Mouse (Mus musculus): ENCODE results near the gene Iqca. TPM values are rescaled to one million over a fixed set of nuclear protein-coding genes. Genes with fewer than 3 reads are reported as not detected.

The Iqca gene
- polyA plus RNA-seq, 1 experiment from 2014 or later: 0.22 TPM

DNA sequence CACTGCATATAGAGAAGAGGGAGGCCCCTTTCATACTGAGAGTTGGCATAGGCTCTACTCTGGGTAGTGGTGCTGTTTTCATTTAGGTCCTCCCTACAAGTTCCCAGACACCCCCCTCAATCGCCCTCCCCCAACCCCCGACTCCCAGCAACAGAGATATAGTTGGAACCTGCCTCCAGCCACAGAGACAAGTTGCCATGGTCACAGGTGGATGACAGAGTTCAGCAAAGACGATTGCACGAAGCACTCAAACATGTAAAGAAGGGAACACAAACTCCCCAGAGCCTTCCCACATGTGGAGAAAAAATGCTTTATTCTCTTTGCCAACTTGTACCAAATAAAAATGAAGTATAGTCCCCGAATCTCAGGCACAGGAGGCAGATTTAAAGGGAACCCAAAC is 29.3 kb upstream of the Iqca start:
- no peak for ATAC-seq (replicated peaks; ENCODE audit: low FRiP score, low TSS enrichment, low read depth)

DNA sequence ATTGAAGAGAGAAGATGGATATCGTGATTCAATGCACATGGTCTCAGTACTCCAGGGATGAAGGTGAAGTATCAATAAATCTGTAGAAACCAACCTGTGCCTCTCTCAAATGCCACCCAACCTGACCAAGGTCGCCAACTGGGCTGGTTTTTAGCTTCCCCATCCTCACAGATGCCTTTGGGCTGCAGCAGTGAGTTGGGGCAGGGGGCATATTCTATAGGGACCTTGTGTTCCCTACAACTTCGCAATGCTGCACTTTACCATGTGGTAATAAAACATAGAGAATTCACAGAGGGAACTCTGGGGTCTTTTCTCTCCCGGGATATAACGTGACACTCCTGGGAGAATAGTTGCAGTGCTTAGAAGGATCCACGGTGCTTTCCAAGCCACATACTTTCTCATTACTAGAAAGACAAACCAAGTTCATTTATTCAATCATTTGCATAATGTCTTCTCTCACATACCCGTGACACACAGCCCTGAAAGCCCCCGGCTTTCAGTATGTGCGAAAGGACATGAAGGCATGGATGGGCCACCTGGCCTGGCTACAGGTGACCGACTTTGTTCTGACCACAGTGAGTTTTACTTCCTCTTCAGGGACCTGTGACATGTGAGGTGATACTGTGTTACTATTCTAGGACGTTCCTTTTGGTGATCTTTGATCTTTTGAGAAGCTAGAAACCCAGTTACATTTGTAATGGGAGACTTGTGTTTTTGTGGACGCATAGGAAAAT is 27.9 kb upstream of the Iqca start:
- DNase-seq (ENCODE audit: low spot score) (no peak), ATAC-seq (replicated peaks; ENCODE audit: low FRiP score, low TSS enrichment, low read depth) (no peak)
- Histone ChIP-seq H3K9ac (ENCODE audit: low read length) (no peak overlapping the region), H3K27me3 (replicated peaks; ENCODE audit: control insufficient read depth, insufficient read depth, low read length) (no peaks in the 10 kb centered on the region), H3K27ac (ENCODE audit: low read depth) (no peak overlapping the region), H3K9me3 (ENCODE audit: control insufficient read depth, low read length) (no peaks in the 10 kb centered on the region), H3K4me3 (ENCODE audit: low read depth, low read length) (no peak overlapping the region), H3K36me3 (ENCODE audit: control insufficient read depth, insufficient read depth, low read length) (no peaks in the 10 kb centered on the region), H3K4me2 (ENCODE audit: low read length) (no peak overlapping the region), H3K4me1 (replicated peaks; ENCODE audit: control insufficient read depth, insufficient read depth, low read length) (0 out of 2 replicates have a peak, but pooled peaks cover 3% of the 10 kb centered on the region)
- WGBS: 86% methylated on average over 12 of the region's 12 CpGs

More for the DNA sequence above, 29.3 kb upstream of the Iqca start:
- no peak overlapping the region for H3K4me3 ChIP-seq (ENCODE audit: low read depth, low read length)
- no peak overlapping the region for H3K27ac ChIP-seq (ENCODE audit: low read depth)
- no peak for DNase-seq (ENCODE audit: low spot score)
- H3K9me3 ChIP-seq (ENCODE audit: control insufficient read depth, low read length): peaks cover 5% of the 10 kb centered on the region; the same call in 1 of the 2 replicates
- 67% methylated on average over 5 of the region's 5 CpGs for WGBS
- no peak overlapping the region for H3K4me2 ChIP-seq (ENCODE audit: low read length)
- no peaks in the 10 kb centered on the region for H3K36me3 ChIP-seq (ENCODE audit: control insufficient read depth, insufficient read depth, low read length)
- no peaks in the 10 kb centered on the region for H3K4me1 ChIP-seq (replicated peaks; ENCODE audit: control insufficient read depth, insufficient read depth, low read length)
- no peak overlapping the region for H3K9ac ChIP-seq (ENCODE audit: low read length)
- H3K27me3 ChIP-seq (replicated peaks; ENCODE audit: control insufficient read depth, insufficient read depth, low read length): no peaks in the 10 kb centered on the region

GRCm38 (mm10) chr1:90180479-90180878 is 27.3 kb upstream of the Iqca start:
- no peak for DNase-seq (ENCODE audit: low spot score)
- no peaks in the 10 kb centered on the region for H3K27me3 ChIP-seq (replicated peaks; ENCODE audit: control insufficient read depth, insufficient read depth, low read length)
- ATAC-seq (replicated peaks; ENCODE audit: low FRiP score, low TSS enrichment, low read depth): no peak
- WGBS: 83% methylated on average over 7 of the region's 7 CpGs
- no peak overlapping the region for H3K9ac ChIP-seq (ENCODE audit: low read length)
- H3K4me1 ChIP-seq (replicated peaks; ENCODE audit: control insufficient read depth, insufficient read depth, low read length): peaks cover 3% of the 10 kb centered on the region; the same call in 1 of the 2 replicates
- H3K27ac ChIP-seq (ENCODE audit: low read depth): no peak overlapping the region
- no peaks in the 10 kb centered on the region for H3K36me3 ChIP-seq (ENCODE audit: control insufficient read depth, insufficient read depth, low read length)
- H3K9me3 ChIP-seq (ENCODE audit: control insufficient read depth, low read length): no peaks in the 10 kb centered on the region
- no peak overlapping the region for H3K4me3 ChIP-seq (ENCODE audit: low read depth, low read length)
- no peak overlapping the region for H3K4me2 ChIP-seq (ENCODE audit: low read length)

GRCm38 (mm10) chr1:90177978-90178377 is 24.8 kb upstream of the Iqca start:
- no peak overlapping the region for H3K9ac ChIP-seq (ENCODE audit: low read length)
- peaks cover 3% of the 10 kb centered on the region; the same call in 1 of the 2 replicates for H3K4me1 ChIP-seq (replicated peaks; ENCODE audit: control insufficient read depth, insufficient read depth, low read length)
- no peak for DNase-seq (ENCODE audit: low spot score)
- no peak for ATAC-seq (replicated peaks; ENCODE audit: low FRiP score, low TSS enrichment, low read depth)
- H3K9me3 ChIP-seq (ENCODE audit: control insufficient read depth, low read length): no peaks in the 10 kb centered on the region
- no peak overlapping the region for H3K4me2 ChIP-seq (ENCODE audit: low read length)
- no peak overlapping the region for H3K4me3 ChIP-seq (ENCODE audit: low read depth, low read length)
- H3K36me3 ChIP-seq (ENCODE audit: control insufficient read depth, insufficient read depth, low read length): no peaks in the 10 kb centered on the region
- WGBS: 43% methylated on average over 5 of the region's 5 CpGs
- no peak overlapping the region for H3K27ac ChIP-seq (ENCODE audit: low read depth)
- H3K27me3 ChIP-seq (replicated peaks; ENCODE audit: control insufficient read depth, insufficient read depth, low read length): no peaks in the 10 kb centered on the region

- Histone ChIP-seq H3K9ac (ENCODE audit: low read length) (no peak overlapping the region), H3K4me1 (replicated peaks; ENCODE audit: control insufficient read depth, insufficient read depth, low read length) (peaks cover 3% of the 10 kb centered on the region; the same call in 1 of the 2 replicates), H3K36me3 (ENCODE audit: control insufficient read depth, insufficient read depth, low read length) (no peaks in the 10 kb centered on the region), H3K27me3 (replicated peaks; ENCODE audit: control insufficient read depth, insufficient read depth, low read length) (no peaks in the 10 kb centered on the region), H3K27ac (ENCODE audit: low read depth) (no peak overlapping the region), H3K4me3 (ENCODE audit: low read depth, low read length) (no peak overlapping the region), H3K4me2 (ENCODE audit: low read length) (no peak overlapping the region), H3K9me3 (ENCODE audit: control insufficient read depth, low read length) (no peaks in the 10 kb centered on the region)
- no peak for ATAC-seq (replicated peaks; ENCODE audit: low FRiP score, low TSS enrichment, low read depth)
- no peak for DNase-seq (ENCODE audit: low spot score)
Measured at GRCm38 (mm10) chr1:90177565-90177964, 24.4 kb upstream of the Iqca start.

- Histone ChIP-seq H3K27ac (ENCODE audit: low read depth) (no peak overlapping the region), H3K27me3 (replicated peaks; ENCODE audit: control insufficient read depth, insufficient read depth, low read length) (no peaks in the 10 kb centered on the region), H3K4me3 (ENCODE audit: low read depth, low read length) (no peak overlapping the region), H3K4me2 (ENCODE audit: low read length) (no peak overlapping the region), H3K4me1 (replicated peaks; ENCODE audit: control insufficient read depth, insufficient read depth, low read length) (peaks cover 3% of the 10 kb centered on the region; the same call in 1 of the 2 replicates), H3K9me3 (ENCODE audit: control insufficient read depth, low read length) (no peaks in the 10 kb centered on the region), H3K36me3 (ENCODE audit: control insufficient read depth, insufficient read depth, low read length) (no peaks in the 10 kb centered on the region), H3K9ac (ENCODE audit: low read length) (no peak overlapping the region)
- DNase-seq (ENCODE audit: low spot score) (no peak), ATAC-seq (replicated peaks; ENCODE audit: low FRiP score, low TSS enrichment, low read depth) (no peak)
- WGBS: 40% methylated on average over 7 of the region's 7 CpGs
Measured at GRCm38 (mm10) chr1:90176223-90176622, 23.0 kb upstream of the Iqca start.

DNA sequence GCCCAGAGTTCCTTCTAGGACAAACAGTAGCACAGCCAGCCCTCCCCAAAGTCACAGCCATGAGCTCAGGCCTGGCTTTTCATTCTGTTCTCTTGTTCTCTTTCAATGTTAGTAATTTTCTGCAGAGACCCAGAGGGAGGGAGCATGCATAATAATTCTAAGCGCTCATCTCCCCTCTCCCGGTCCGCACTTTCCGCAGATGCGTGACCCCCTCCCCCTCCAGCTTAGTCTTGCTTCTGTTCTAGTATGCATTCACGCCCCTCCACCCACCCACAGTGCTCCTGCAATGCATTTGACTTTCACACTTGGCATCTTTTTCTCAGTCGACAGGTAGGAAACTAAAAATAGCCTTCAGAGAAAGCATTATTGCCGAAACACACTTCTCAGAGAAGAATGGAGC is 21.1 kb upstream of the Iqca start:
- H3K4me1 ChIP-seq (replicated peaks; ENCODE audit: control insufficient read depth, insufficient read depth, low read length): peaks cover 3% of the 10 kb centered on the region; the same call in 1 of the 2 replicates
- no peaks in the 10 kb centered on the region for H3K9me3 ChIP-seq (ENCODE audit: control insufficient read depth, low read length)
- H3K27me3 ChIP-seq (replicated peaks; ENCODE audit: control insufficient read depth, insufficient read depth, low read length): no peaks in the 10 kb centered on the region
- WGBS: 61% methylated on average over 8 of the region's 8 CpGs
- H3K36me3 ChIP-seq (ENCODE audit: control insufficient read depth, insufficient read depth, low read length): no peaks in the 10 kb centered on the region
- H3K9ac ChIP-seq (ENCODE audit: low read length): no peak overlapping the region
- no peak overlapping the region for H3K4me3 ChIP-seq (ENCODE audit: low read depth, low read length)
- DNase-seq (ENCODE audit: low spot score): no peak
- no peak overlapping the region for H3K27ac ChIP-seq (ENCODE audit: low read depth)
- ATAC-seq (replicated peaks; ENCODE audit: low FRiP score, low TSS enrichment, low read depth): no peak
- H3K4me2 ChIP-seq (ENCODE audit: low read length): no peak overlapping the region

- no peaks in the 10 kb centered on the region for H3K36me3 ChIP-seq (ENCODE audit: control insufficient read depth, insufficient read depth, low read length)
- no peaks in the 10 kb centered on the region for H3K27me3 ChIP-seq (replicated peaks; ENCODE audit: control insufficient read depth, insufficient read depth, low read length)
- H3K4me3 ChIP-seq (ENCODE audit: low read depth, low read length): no peak overlapping the region
- ATAC-seq (replicated peaks; ENCODE audit: low FRiP score, low TSS enrichment, low read depth) (no peak), DNase-seq (ENCODE audit: low spot score) (no peak)
- H3K4me2 ChIP-seq (ENCODE audit: low read length): no peak overlapping the region
- no peak overlapping the region for H3K9ac ChIP-seq (ENCODE audit: low read length)
- H3K9me3 ChIP-seq (ENCODE audit: control insufficient read depth, low read length): no peaks in the 10 kb centered on the region
- peaks cover 25% of the 10 kb centered on the region for H3K4me1 ChIP-seq (replicated peaks; ENCODE audit: control insufficient read depth, insufficient read depth, low read length)
- 31% methylated on average over 3 of the region's 3 CpGs for WGBS
- H3K27ac ChIP-seq (ENCODE audit: low read depth): no peak overlapping the region
Measured at GRCm38 (mm10) chr1:90164319-90164718, 11.1 kb upstream of the Iqca start.

- Histone ChIP-seq H3K4me2 (ENCODE audit: low read length) (no peak overlapping the region), H3K36me3 (ENCODE audit: control insufficient read depth, insufficient read depth, low read length) (no peaks in the 10 kb centered on the region), H3K4me3 (ENCODE audit: low read depth, low read length) (no peak overlapping the region), H3K9ac (ENCODE audit: low read length) (no peak overlapping the region), H3K27ac (ENCODE audit: low read depth) (0 out of 2 replicates have a peak overlapping the region, but pooled peaks have one; percentile 59), H3K27me3 (replicated peaks; ENCODE audit: control insufficient read depth, insufficient read depth, low read length) (no peaks in the 10 kb centered on the region), H3K4me1 (replicated peaks; ENCODE audit: control insufficient read depth, insufficient read depth, low read length) (peaks cover 25% of the 10 kb centered on the region), H3K9me3 (ENCODE audit: control insufficient read depth, low read length) (no peaks in the 10 kb centered on the region)
- 57% methylated on average over 7 of the region's 7 CpGs for WGBS
- ATAC-seq (replicated peaks; ENCODE audit: low FRiP score, low TSS enrichment, low read depth) (no peak), DNase-seq (ENCODE audit: low spot score) (no peak)
Measured at GRCm38 (mm10) chr1:90163161-90163560, 10.0 kb upstream of the Iqca start.

All from intestine, embryonic 14.5 days (tissue).